Mouse (Mus musculus): Measurements from ENCODE around the gene D630003M21Rik.

The D630003M21Rik gene

GRCm38 (mm10) chr2:158138778-158139177 is 90.2 kb downstream of the D630003M21Rik start:
- DNase-seq: no peak

DNA sequence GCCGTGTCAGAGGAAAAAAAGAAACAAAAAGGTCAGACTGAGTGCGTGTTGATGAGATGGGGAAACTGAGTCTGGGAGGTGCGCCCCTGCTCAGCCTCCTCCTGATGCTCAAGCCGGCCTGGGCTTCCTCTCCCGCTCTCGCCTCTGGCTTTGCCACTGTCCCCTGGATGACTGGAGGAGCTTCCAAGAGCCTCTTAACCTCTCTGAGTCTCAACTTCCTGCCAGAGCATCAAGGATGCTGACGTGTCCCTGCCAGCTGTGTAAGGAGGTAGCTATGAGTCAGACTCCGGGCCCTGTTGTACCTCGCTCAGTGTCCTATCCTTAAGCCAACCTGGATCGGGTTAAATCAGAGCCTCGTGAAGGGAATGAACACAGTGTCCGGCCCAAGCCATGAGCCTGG is 91.3 kb downstream of the D630003M21Rik start:
- no peak for DNase-seq

DNA sequence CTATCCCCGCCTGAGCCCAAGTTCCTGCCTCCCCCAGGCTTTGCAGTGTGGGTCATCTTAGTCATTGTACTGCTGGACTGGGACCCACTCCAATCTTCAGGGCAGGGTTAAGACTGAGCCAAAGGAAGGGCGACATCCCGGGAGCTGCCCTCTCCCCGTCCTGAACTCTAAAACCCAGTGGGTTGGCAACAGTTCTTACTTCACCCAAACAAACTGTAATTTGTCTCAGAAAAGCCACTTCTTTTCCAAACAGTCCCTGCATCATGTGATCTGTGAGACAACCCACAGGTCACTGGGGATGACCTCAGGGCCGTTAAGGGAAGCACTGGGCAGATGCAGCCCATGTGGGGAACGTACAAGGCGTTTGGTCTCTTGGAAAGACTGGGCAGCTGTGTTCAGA is 92.8 kb downstream of the D630003M21Rik start:
- DNase-seq: no peak

GRCm38 (mm10) chr2:158133050-158133449 is 96.0 kb downstream of the D630003M21Rik start:
- DNase-seq: no peak
